Mouse (Mus musculus): ENCODE results near the gene Lig1.
"Not testable (repeated sequence)": the region's sequence is repeated elsewhere in the genome, so short reads cannot be mapped to it uniquely, and the experiment has no call there.

Gene Lig1

GRCm38 (mm10) chr7:13277081-13277480, at the start of gene Lig1:
Lig1 (plus strand) TSS chr7:13277283.
- no peak for DNase-seq (ENCODE audit: low spot score)

- no peak for DNase-seq (ENCODE audit: low spot score)
Observed at GRCm38 (mm10) chr7:13260746-13261700, 16.1 kb upstream of the Lig1 start.

GRCm38 (mm10) chr7:13263851-13264250, 13.2 kb upstream of the Lig1 start:
- no peak for DNase-seq (ENCODE audit: low spot score)

- DNase-seq (ENCODE audit: low spot score), result no peak
Observed at GRCm38 (mm10) chr7:13264396-13264795, 12.7 kb upstream of the Lig1 start.

GRCm38 (mm10) chr7:13268749-13269260, 8.3 kb upstream of the Lig1 start:
- no peak for DNase-seq (ENCODE audit: low spot score)

- no peak for DNase-seq (ENCODE audit: low spot score)
Observed at GRCm38 (mm10) chr7:13269394-13269793, 7.7 kb upstream of the Lig1 start.

- no peak for DNase-seq (ENCODE audit: low spot score)
Observed at GRCm38 (mm10) chr7:13271704-13272103, 5.4 kb upstream of the Lig1 start.

- DNase-seq (ENCODE audit: low spot score), result no peak
Observed at GRCm38 (mm10) chr7:13277833-13278232, 750 bp downstream of the Lig1 start.

- peak; percentile 86 for DNase-seq (ENCODE audit: low spot score)
Observed at GRCm38 (mm10) chr7:13278308-13278891, 1.3 kb downstream of the Lig1 start, which contains the start of gene Zswim9. Zswim9 (minus strand) TSS chr7:13278721.

- not testable (repeated sequence) for DNase-seq (ENCODE audit: low spot score)
Observed at GRCm38 (mm10) chr7:13278957-13279356, 1.9 kb downstream of the Lig1 start.

- DNase-seq (ENCODE audit: low spot score), result peak; percentile 46
Observed at GRCm38 (mm10) chr7:13288621-13289020, 11.5 kb downstream of the Lig1 start.

GRCm38 (mm10) chr7:13290041-13290675, 13.1 kb downstream of the Lig1 start:
- DNase-seq (ENCODE audit: low spot score), result peak; percentile 24

- no peak for DNase-seq (ENCODE audit: low spot score)
Observed at GRCm38 (mm10) chr7:13291370-13291769, 14.3 kb downstream of the Lig1 start.

GRCm38 (mm10) chr7:13293878-13294855, 17.1 kb downstream of the Lig1 start:
- peak; percentile 84 for DNase-seq (ENCODE audit: low spot score)

GRCm38 (mm10) chr7:13295256-13295655, 18.2 kb downstream of the Lig1 start:
- no peak for DNase-seq (ENCODE audit: low spot score)

GRCm38 (mm10) chr7:13297636-13298035, 20.6 kb downstream of the Lig1 start:
- no peak for DNase-seq (ENCODE audit: low spot score)

- no peak for DNase-seq (ENCODE audit: low spot score)
Observed at GRCm38 (mm10) chr7:13298821-13299220, 21.7 kb downstream of the Lig1 start.

GRCm38 (mm10) chr7:13301643-13302042, 24.6 kb downstream of the Lig1 start:
- no peak for DNase-seq (ENCODE audit: low spot score)

- no peak for DNase-seq (ENCODE audit: low spot score)
Observed at GRCm38 (mm10) chr7:13302780-13303179, 25.7 kb downstream of the Lig1 start.

GRCm38 (mm10) chr7:13303372-13303771, 26.3 kb downstream of the Lig1 start:
- no peak for DNase-seq (ENCODE audit: low spot score)

- DNase-seq (ENCODE audit: low spot score), result no peak
Observed at GRCm38 (mm10) chr7:13309407-13309806, 32.3 kb downstream of the Lig1 start.
